Mouse (Mus musculus) embryonic fibroblast, embryonic 13.5 days (primary cell): ENCODE results near the gene Hmg20b. TPM values are rescaled to one million over a fixed set of nuclear protein-coding genes. Genes with fewer than 3 reads are reported as not detected.
A peak's percentile ranks its signal among the peaks of the same experiment; 100 is the strongest.

Experiments
- H3K27ac ChIP-seq: 2 replicates; pipeline ENCODE4 v1.5.1; 2012; ENCODE audit warnings: low read length, control low read depth, inconsistent platforms; ENCODE audit not compliant: insufficient read depth
- H3K4me1 ChIP-seq: 2 replicates; pipeline ENCODE4 v1.6.1; 2011; ENCODE audit warnings: low read length; ENCODE audit not compliant: control insufficient read depth, insufficient read depth
- H3K4me3 ChIP-seq: 2 replicates; pipeline ENCODE4 v1.5.1; 2011; ENCODE audit warnings: mild to moderate bottlenecking, control low read depth, low read length; ENCODE audit not compliant: insufficient read depth
- CTCF ChIP-seq: IDR thresholded peaks from 2 replicates; pipeline ENCODE4 v1.5.1; 2011; ENCODE audit warnings: mild to moderate bottlenecking, control low read depth, low read length, moderate library complexity, borderline replicate concordance; ENCODE audit not compliant: insufficient read depth
- POLR2A ChIP-seq: IDR thresholded peaks from 2 replicates; pipeline ENCODE4 v1.6.1; 2011; ENCODE audit warnings: low read depth, mild to moderate bottlenecking, control low read depth, low read length, moderate library complexity
- polyA plus RNA-seq: library from polyadenylated mRNA; stranded (reverse); fragments of >200 nt; gene quantifications from 2 replicates; pipeline ENCODE4 v1.2.4, GENCODE M21; 2011; ENCODE audit warnings: low read depth; ENCODE audit not compliant: missing spikeins, insufficient read length

Hmg20b gene
- polyA plus RNA-seq, 1 experiment = 81.8 TPM

- Histone ChIP-seq H3K27ac (no peak within 1 kb of the TSS), H3K4me1 (no peaks in the 10 kb centered on the region), H3K4me3 (no peak within 1 kb of the TSS)
- TF ChIP-seq CTCF = no peak
- peak; percentile 18 for TF ChIP-seq POLR2A
Measured at GRCm38 (mm10) chr10:81365672-81366476, 15.6 kb upstream of the Hmg20b start, which contains the start of gene 4930404N11Rik. TSS of gene 4930404N11Rik (minus strand) at chr10:81365816.

GRCm38 (mm10) chr10:81365073-81365472 is 14.8 kb upstream of the Hmg20b start:
- Histone ChIP-seq H3K4me3 (no peak overlapping the region), H3K4me1 (no peaks in the 10 kb centered on the region)
- TF ChIP-seq CTCF (no peak), POLR2A (peak; percentile 39; the same call in 1 of the 2 replicates)

GRCm38 (mm10) chr10:81364666-81365065 is 14.4 kb upstream of the Hmg20b start:
- H3K27ac ChIP-seq = no peak overlapping the region
- H3K4me3 ChIP-seq = no peak overlapping the region
- TF ChIP-seq CTCF = no peak
- TF ChIP-seq POLR2A = no peak
- no peaks in the 10 kb centered on the region for H3K4me1 ChIP-seq

More at GRCm38 (mm10) chr10:81365073-81365472, 14.8 kb upstream of the Hmg20b start:
- no peak overlapping the region for H3K27ac ChIP-seq

GRCm38 (mm10) chr10:81363436-81364346 is 13.4 kb upstream of the Hmg20b start:
- H3K4me1 ChIP-seq = no peaks in the 10 kb centered on the region
- no peak overlapping the region for H3K27ac ChIP-seq
- no peak for TF ChIP-seq POLR2A
- TF ChIP-seq CTCF = no peak
- H3K4me3 ChIP-seq = no peak overlapping the region

GRCm38 (mm10) chr10:81362336-81362949 is 12.2 kb upstream of the Hmg20b start:
- H3K27ac ChIP-seq = no peak overlapping the region
- no peak overlapping the region for H3K4me3 ChIP-seq
- no peaks in the 10 kb centered on the region for H3K4me1 ChIP-seq
- no peak for TF ChIP-seq CTCF

- TF ChIP-seq POLR2A (no peak), CTCF (no peak)
- no peak overlapping the region for H3K27ac ChIP-seq
- H3K4me3 ChIP-seq = no peak overlapping the region
- 0 out of 2 replicates have a peak, but pooled peaks cover 2% of the 10 kb centered on the region for H3K4me1 ChIP-seq
Measured at GRCm38 (mm10) chr10:81360721-81361120, 10.4 kb upstream of the Hmg20b start.

DNA sequence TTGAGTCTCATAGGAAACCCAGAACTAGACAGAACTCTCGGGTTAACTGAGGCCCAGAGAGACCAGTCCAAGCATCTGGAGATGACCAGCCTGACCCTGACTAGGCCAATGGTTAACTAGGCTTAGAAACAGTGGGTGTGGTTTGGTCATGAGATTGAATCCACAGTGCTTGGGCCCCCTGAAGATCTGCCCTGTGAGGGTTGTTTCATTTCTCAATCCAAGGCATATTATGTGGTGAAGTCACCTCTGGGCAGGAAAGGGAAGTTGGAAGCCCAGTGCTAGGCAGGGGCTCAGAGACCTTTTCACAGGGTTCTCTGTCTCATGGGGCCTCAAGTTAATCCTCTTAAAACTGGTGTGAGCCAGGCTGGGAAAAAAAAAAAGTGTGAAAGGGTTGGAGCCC is 8.6 kb upstream of the Hmg20b start:
- no peak for TF ChIP-seq POLR2A
- no peak for TF ChIP-seq CTCF
- H3K4me3 ChIP-seq = no peak overlapping the region
- H3K27ac ChIP-seq = no peak overlapping the region
- 0 out of 2 replicates have a peak, but pooled peaks cover 2% of the 10 kb centered on the region for H3K4me1 ChIP-seq

- H3K27ac ChIP-seq = no peak overlapping the region
- 0 out of 2 replicates have a peak, but pooled peaks cover 2% of the 10 kb centered on the region for H3K4me1 ChIP-seq
- TF ChIP-seq CTCF (no peak), POLR2A (no peak)
- peak overlapping the region; percentile 67 for H3K4me3 ChIP-seq
Measured at GRCm38 (mm10) chr10:81358209-81358608, 7.9 kb upstream of the Hmg20b start.
